Mouse (Mus musculus): ENCODE data around the gene Amigo2.

Amigo2 gene

GRCm38 (mm10) chr15:97267094-97267695, 20.1 kb upstream of the Amigo2 start:
- no peak for DNase-seq (ENCODE audit: low spot score in 2 of 2)

GRCm38 (mm10) chr15:97266236-97266845, 19.3 kb upstream of the Amigo2 start:
- DNase-seq (ENCODE audit: low spot score in 2 of 2), result no peak

- no peak for DNase-seq (ENCODE audit: low spot score in 2 of 2)
These were observed 15.2 kb upstream of the Amigo2 start for GRCm38 (mm10) chr15:97262251-97262650.

GRCm38 (mm10) chr15:97259968-97260597, 13.0 kb upstream of the Amigo2 start:
- DNase-seq (ENCODE audit: low spot score in 2 of 2), result no peak

- DNase-seq (ENCODE audit: low spot score in 2 of 2), result no peak
These were observed 12.2 kb upstream of the Amigo2 start for GRCm38 (mm10) chr15:97259300-97259699.

- DNase-seq (ENCODE audit: low spot score in 2 of 2), result no peak
These were observed 11.6 kb upstream of the Amigo2 start for GRCm38 (mm10) chr15:97258483-97259230.

- no peak for DNase-seq (ENCODE audit: low spot score in 2 of 2)
These were observed 10.2 kb upstream of the Amigo2 start for GRCm38 (mm10) chr15:97257206-97257775.

GRCm38 (mm10) chr15:97256411-97256810, 9.3 kb upstream of the Amigo2 start:
- DNase-seq (ENCODE audit: low spot score in 2 of 2), result no peak

- DNase-seq (ENCODE audit: low spot score in 2 of 2), result no peak
These were observed 8.7 kb upstream of the Amigo2 start for GRCm38 (mm10) chr15:97255800-97256199.

- no peak for DNase-seq (ENCODE audit: low spot score in 2 of 2)
These were observed 7.3 kb upstream of the Amigo2 start for GRCm38 (mm10) chr15:97254375-97254774.

- DNase-seq (ENCODE audit: low spot score in 2 of 2), result no peak
These were observed 5.5 kb upstream of the Amigo2 start for GRCm38 (mm10) chr15:97252493-97253034.

GRCm38 (mm10) chr15:97249322-97249721, 2.2 kb upstream of the Amigo2 start:
- DNase-seq (ENCODE audit: low spot score in 2 of 2), result no peak

- no peak for DNase-seq (ENCODE audit: low spot score in 2 of 2)
These were observed 1.2 kb upstream of the Amigo2 start for GRCm38 (mm10) chr15:97248296-97248695.

- DNase-seq (ENCODE audit: low spot score in 2 of 2), result no peak
These were observed 689 bp upstream of the Amigo2 start for GRCm38 (mm10) chr15:97247791-97248161.

GRCm38 (mm10) chr15:97246256-97246655, 831 bp downstream of the Amigo2 start:
- DNase-seq (ENCODE audit: low spot score in 2 of 2), result no peak

GRCm38 (mm10) chr15:97245392-97245791, 1.7 kb downstream of the Amigo2 start:
- DNase-seq (ENCODE audit: low spot score in 2 of 2), result no peak

- no peak for DNase-seq (ENCODE audit: low spot score in 2 of 2)
These were observed 10.1 kb downstream of the Amigo2 start for GRCm38 (mm10) chr15:97236943-97237342.

- DNase-seq (ENCODE audit: low spot score in 2 of 2), result no peak
These were observed 11.9 kb downstream of the Amigo2 start for GRCm38 (mm10) chr15:97235183-97235582.

GRCm38 (mm10) chr15:97234076-97234475, 13.0 kb downstream of the Amigo2 start:
- DNase-seq (ENCODE audit: low spot score in 2 of 2), result no peak

GRCm38 (mm10) chr15:97229494-97230077, 17.5 kb downstream of the Amigo2 start:
- no peak for DNase-seq (ENCODE audit: low spot score in 2 of 2)

- DNase-seq (ENCODE audit: low spot score in 2 of 2), result no peak
These were observed 23.1 kb downstream of the Amigo2 start for GRCm38 (mm10) chr15:97224003-97224402.

GRCm38 (mm10) chr15:97223431-97223830, 23.7 kb downstream of the Amigo2 start:
- no peak for DNase-seq (ENCODE audit: low spot score in 2 of 2)

Measured in urinary bladder, postnatal 4 days (tissue).